Mouse (Mus musculus): ENCODE data around the gene Cerkl.

Cerkl gene

DNA sequence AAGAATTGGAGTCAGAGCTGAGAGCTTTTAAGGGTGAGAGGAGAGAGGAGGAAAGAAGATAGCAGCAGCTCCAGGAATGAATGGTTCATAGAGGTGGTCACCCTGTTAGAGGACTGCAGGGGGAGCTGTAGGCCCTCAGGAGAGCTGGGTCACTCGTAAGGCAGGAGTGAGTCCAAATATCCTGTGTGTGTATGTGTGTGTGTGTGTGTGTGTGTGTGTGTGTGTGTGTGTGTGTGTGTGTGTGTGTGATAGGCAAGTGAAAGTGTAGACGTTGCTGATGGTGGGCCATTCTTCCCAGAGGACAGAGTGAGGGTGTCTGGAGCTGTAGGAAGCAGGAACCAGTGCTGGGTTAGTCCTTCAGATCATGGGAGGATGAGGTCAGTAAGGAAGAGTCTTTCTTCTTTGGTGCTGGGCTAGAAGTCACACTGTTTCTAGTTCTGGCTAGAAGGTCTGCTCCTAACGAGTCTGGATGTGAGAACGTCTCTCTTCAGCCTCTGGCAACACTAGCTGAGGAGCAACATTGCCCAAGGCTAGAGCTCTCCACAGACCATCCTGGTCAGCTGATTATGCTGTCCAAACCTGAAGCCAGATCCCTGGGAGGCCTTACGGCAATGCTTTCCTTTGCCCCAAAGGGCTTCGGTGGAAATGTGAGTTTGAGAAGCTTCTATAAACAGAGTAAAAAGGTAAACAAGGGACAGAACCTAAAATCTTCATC lies 83.9 kb downstream of the Cerkl start:
- no peak for DNase-seq (ENCODE audit: low spot score in 2 of 2)

DNA sequence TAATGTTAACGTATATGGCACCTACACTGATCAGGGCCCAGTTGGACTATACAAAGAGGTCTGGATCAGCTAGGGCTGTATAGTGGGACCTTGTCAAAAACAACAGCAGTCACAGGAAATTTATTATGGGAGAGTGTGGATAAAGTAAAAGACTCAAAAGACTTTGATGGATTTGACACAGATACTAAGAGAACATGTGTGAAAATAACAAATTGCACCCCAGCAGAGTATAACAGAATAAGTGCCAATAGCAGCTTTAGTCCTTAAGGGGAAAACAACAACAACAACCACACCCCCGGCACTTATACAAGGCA lies 84.5 kb downstream of the Cerkl start:
- no peak for DNase-seq (ENCODE audit: low spot score in 2 of 2)

DNA sequence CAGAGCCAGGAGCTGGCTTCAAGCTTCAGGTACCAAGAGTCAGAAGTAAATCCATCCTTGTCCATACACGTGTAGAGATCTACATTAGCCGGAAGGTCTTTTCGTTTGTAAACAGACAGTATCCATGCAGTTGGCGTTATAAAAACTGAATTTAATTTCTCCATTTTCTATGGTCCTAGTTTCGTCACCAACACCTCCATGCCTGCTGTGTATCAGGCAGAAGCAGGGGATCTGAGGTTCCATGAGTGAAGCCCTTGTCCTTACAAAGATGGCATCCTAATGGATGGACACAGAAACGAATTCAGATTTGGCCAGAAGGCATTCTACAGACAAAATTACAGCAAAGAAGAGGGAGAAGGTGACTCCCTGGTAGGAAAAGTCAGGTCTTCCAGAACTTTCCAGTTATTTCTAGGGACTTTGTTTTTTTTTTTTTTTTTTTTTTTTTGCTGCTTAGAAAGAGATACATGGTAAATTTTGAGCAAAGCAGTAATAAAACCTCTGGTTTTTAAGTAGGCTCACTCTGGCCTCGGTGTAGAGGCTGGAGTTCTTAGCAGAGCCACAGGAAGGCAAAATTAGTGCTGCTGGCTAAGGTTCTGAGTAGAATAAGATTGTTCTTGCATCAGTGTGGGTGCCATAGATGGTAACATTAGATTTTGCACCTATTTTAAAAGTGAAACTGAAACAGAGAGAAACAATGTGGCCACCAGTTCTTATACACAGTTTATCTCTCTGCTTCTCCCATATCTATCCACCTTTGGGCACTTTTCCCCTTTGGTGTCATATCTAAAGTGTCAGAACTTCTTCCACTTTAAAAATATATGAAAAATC lies 85.0 kb downstream of the Cerkl start:
- no peak for DNase-seq (ENCODE audit: low spot score in 2 of 2)

DNA sequence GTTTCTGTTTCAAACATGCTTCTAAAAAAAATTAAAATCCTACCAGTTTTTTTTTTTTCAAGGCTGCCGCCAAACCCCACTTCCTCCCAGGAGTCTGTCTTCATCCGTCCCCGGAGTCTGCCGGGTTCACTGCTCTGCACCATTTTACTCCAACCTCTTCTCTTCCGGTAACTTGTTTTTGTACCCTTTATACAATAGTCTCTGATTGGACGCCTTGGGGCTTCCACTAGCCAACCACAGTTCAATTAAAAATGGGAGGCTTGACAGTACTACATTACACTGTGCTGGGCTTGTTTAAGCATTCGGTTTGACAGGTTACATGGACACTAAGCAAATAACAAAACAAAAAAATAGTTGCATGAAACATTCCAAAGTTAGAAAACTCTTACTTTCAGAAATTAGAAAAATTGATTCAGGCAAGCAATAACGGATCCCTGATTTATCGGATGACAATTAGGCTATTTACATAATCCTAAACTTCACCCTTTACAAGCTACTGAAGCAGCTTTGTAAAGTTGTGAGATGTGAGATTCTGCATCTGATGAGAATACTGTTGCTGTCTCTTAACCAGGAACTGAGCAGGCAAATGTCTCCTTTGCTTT lies 85.8 kb downstream of the Cerkl start:
- no peak for DNase-seq (ENCODE audit: low spot score in 2 of 2)

DNA sequence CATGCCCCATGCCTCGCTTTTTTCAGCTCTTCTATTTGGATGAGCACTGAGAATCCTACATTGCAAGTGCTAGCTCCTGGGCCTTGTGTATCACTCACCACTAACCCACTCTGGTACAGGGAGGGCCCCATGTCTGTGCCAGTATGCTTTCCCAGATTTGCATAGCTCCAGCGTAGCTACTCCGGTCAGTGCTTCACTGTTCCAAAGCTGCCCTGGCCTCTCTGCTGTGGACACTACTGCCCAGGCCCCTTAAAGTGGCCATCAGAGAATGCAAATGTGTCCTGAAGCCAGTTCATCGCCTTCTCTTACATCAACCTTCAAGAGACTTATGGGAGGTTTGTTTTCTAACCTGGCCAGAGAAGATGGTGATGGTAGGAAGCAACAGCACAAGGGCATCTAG lies 86.7 kb downstream of the Cerkl start:
- no peak for DNase-seq (ENCODE audit: low spot score in 2 of 2)

DNA sequence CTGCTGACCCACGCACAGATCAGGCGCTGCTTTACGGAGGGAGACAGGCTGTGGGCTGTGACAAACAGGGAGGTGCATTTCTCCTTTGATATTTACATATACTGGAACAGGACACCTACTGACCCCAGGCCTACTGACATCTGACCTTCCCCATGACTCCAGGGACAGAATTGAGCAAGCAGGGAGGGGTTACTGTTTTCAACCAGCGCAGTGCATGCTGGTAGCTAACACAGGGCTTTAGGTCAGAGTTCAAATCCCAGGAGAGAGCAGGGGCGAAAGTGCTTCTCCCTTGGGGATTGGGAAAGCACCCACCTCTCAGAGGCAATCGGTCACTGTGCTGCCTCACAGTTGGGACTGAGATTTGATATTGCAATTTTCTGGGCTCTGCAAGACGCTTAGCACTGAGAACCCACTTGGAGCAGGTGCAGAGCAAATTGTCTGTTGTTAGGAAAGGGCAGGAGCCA lies 87.5 kb downstream of the Cerkl start:
- DNase-seq (ENCODE audit: low spot score in 2 of 2), result no peak

DNA sequence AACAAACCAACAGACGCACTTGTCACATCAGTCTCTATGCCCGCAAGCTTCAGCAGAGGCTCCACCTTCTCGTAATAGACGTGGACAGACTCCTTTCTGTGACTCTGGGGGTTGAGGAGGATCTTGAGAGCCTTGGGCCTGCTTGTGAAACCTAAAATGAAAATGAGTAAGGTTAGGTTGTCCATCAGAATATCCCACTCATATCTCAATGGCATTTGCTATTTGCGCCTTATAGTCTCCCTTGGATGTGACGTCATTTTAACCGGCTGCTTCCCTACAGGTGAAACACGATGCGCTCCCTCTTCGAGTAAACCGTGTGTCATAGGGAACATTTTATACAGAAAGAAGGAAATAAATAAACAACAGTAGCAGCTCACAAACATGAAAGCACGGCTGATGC lies 87.9 kb downstream of the Cerkl start:
- no peak for DNase-seq (ENCODE audit: low spot score in 2 of 2)

DNA sequence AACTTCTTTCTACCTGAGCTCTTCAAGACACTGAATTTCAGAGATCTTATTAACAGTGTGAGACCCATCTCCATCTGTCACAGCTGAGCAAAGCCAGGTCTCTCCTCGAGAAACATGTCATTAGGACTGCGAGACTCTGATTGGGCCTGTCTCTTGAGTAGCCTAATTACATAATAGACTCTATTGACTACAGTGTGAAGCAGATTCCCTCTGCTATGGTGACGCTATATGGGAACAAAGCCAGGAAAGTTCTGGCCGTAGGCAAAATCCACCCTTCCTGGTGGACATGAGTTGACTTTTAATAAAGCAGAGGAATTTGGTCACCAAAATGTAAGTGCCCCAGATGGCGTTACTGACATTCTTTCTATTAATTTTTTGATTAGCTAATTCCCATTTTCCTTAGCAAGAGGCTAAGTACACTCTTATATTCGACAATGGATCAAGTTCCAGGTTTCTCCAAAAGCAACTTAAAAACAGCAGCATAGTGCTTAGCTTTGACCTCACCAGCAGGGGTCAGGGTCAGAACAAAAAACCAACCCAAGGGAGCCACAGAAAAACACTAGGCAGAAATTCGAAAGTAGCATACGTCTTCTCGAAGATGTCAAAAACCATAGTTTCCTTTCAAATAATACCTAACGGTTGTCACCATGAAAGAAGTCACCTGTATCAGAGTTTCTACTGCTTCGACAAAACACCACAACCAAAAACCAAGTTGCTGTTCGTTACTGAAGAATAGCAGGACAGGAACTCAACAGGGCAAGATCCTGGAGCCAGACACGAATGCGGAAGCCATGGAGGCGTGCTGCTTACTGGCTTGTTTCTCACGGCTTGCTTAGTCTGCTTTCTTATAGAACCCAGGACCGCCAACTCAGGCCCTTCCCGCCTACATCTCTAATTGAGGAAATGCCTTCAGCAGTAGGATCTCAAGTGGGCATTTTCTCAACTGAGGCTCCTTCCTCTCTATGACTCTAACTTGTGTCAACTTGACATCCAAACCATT lies 88.8 kb downstream of the Cerkl start:
- DNase-seq (ENCODE audit: low spot score in 2 of 2), result no peak

DNA sequence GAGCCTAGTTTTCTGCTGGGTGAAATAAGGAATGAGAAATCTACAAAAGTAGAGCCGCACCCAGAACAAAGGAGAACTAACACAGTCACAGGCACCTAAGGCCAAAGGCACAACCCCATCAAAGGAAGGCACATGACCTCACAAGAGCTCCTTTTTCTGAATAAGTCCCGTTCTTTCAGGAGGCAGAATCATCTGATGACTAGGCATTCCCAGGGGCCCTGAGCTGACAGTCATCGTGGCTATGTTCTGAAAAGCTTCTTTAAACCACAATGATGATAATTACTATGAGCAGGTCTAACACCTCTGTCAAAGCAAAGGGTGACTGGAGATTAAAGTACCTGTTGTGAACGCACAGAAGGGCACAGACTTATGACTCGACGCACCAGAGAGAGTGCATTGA lies 92.7 kb downstream of the Cerkl start:
- DNase-seq (ENCODE audit: low spot score in 2 of 2), result no peak

DNA sequence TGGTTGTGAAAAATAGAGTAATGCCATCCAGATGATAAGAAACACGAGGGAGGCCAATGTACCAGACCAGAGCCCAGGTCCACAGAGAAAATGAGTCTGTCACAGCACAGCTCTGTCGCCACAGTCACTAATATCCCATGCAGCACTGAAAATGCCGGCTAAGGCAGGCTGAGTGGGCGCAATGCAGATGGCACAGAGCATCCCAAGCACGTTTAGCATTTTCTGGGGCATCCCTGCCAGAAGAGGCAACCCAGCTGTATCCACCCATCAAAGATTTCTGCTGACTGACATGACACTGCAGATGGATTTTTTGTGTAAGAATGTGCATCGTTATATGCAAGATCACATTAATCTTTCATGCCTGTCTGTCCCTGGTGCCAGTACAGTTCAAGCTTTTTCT lies 94.6 kb downstream of the Cerkl start:
- peak in 1 of 2 experiments; percentile 44 for DNase-seq (ENCODE audit: low spot score in 2 of 2)

DNA sequence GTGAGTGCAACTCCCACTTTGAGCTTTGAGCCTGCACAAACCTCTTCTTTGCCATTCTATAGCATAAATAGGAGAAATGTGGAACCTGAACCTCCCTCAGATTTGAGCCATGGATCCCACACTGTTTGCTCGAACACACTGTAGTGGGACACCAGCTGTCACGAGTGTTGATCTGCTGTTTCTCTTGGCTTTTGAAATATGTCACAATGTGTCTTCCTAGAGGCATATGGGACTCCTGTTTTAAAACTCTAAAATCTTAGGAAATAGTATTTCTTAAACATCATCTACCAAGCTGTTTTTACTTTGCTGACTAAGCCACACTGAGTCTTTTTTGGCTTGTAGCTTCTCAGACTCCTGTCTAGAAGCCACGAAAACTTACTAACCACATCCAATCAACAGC lies 98.8 kb downstream of the Cerkl start:
- peak; percentile 2 to 18 for DNase-seq (ENCODE audit: low spot score in 2 of 2)

DNA sequence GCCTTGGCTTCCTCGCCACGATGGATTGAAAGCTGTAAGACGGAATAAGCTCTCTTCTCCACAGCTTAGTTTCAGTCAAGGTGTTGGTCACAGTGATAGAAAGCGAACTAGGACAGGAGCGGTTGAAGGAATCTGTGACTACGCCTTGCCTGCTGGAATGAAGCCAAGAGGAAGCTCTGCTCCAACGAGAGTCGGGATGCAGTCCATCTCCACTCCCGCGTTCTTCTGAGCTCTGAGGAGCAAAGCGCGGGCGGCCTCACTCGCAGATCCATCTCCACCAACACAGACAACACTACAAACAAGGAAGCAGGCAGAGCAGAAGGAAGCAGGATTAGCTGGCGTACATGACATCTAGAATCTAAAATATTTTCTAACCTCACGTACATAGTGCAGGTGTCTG lies 101.8 kb downstream of the Cerkl start:
- DNase-seq (ENCODE audit: low spot score in 2 of 2), result peak; percentile 14 to 56

DNA sequence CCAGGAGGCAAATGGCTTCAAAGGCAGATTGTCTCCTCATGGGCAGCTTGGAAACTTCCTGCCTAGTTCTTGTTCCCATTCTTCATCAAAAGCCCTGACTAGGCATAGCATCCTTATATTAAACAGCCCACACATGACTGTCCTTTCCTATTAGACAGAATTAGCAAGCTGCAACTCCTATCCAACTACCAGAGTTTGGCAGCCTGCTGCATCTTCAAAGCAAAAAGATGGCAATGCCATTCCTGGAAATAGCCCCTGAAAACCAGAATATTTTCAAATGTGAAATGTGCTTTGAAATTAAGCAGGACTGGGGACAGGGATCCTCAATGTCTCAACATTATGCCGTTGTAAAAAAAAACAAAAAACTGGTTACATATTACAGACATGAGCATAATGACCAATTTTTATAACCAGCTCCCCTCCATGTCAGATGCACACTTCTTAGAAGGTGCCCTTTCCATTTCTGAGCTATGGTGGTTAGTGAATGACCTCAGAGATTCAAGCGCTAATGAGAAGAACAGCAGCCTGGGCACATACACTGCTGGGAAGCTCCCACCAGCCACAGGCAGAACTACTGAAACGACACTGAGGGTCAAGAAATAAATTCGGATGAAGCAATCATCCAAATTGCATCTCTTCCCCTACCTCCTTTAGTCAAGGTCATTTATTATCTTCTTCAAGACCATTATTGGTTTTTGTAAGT lies 104.3 kb downstream of the Cerkl start:
- no peak for DNase-seq (ENCODE audit: low spot score in 2 of 2)

DNA sequence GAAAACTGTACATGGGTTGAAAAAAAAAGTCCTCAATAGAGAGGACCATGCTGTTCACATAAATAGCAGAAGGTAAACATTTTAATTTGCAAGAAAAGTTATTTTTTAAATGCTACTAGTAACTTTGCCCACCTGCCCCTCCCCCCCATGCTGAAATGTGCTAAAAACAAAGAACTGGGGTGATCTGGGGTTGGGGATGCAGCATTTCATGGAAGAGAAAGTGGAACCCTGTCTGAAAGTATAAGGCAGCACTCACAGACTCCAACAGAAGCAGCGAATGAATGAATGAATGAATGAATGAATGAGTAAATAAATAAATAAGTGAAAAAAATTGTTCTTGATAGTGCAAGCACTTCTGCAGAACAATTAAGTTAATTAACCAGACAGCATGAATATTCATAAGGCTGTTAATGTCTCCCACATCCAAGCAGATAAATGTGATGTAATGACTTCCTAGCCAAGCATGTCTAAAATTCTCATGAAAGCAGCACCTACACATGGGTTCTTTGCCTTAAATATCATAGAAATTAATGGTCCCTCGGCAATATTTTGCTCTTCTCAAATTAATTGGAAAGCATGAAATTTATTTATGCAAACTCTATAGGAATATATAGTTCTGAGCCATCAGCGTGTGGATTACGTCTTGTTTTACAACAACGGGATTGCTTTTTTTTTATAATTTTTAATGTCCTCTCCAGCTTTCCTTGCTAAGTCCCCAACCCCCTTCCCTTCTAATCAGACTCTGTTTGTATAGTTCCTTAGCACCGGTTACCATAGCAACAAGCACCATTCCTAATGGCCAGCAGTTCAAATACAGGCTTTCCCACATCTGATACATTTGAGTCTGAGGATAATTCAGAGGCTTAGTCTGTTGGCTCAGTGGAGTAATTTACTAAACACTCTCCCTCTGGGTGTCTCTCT lies 105.1 kb downstream of the Cerkl start:
- DNase-seq (ENCODE audit: low spot score in 2 of 2), result no peak

DNA sequence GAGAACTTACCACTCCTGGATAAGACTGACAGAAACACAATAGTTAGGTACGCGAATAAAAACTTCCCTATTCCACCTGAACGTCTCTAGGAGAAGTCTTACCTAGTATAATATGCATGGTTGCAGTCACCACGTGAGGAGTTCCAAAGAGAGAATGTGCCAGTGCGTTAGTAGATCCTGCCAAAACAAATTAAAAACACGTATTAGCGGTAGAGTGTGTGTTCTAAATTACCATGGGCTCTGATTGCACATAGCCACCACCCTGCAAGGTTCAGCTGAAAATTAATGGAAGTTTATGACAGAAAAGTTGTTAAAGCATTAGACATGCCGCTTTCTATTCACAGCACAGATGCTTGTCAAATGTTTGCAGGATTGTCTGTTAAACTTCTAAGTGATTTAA lies 113.5 kb downstream of the Cerkl start:
- no peak for DNase-seq (ENCODE audit: low spot score in 2 of 2)

DNA sequence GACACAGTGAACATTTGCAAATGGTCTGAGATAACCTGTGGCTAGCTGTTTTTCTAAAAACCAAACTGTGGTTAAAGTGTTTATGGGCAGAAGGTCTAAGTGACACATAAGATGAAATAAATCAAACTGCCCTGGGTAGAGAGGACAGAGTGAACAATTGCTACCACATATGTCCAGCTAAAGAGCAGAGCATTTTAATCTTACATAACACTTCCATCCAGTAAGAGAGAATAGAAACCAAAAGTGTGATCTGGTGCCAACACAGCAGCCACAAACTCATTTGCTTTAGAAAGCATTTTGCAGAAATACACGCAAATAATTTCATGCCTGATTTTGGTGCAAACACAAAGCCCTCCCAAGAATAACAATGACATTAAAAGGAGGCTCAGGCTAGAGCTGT lies 117.6 kb downstream of the Cerkl start:
- no peak for DNase-seq (ENCODE audit: low spot score in 2 of 2)

DNA sequence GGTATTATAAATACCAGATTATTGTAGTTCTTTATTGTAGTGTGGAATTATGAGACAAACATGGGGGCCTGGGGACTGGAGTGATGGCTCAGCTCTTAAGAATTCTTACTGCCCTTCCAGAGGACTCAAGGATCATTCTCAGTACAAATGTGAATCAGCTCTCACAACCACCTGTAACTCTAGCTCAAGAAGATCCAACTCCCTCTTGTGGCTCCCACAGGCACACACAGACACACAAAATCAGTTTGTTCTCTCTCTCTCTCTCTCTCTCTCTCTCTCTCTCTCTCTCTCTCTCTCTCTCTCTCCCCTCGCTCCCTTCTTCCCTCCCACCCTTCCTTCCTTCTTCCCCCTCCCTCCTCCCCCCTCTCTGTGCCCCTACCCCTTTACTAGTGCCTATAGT lies 120.4 kb downstream of the Cerkl start:
- no peak for DNase-seq (ENCODE audit: low spot score in 2 of 2)

DNA sequence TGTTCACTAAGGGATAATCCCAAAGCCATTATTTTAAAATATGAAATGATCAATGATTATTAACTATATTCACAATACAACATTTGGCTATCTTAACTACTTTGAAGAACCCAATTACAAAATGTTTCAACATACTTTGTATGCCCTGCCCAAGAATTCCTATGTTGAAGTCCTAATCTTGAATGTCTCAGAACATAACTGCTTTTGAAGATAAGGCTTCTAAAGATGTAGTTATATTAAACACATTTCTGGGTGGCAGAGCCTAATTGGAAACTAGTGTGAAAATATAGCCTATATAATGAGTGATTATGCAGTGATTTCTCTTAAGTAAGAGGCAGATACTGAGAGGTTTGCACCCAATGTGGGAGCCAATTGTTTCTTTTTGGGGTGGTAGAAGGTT lies 121.9 kb downstream of the Cerkl start:
- DNase-seq (ENCODE audit: low spot score in 2 of 2), result no peak

DNA sequence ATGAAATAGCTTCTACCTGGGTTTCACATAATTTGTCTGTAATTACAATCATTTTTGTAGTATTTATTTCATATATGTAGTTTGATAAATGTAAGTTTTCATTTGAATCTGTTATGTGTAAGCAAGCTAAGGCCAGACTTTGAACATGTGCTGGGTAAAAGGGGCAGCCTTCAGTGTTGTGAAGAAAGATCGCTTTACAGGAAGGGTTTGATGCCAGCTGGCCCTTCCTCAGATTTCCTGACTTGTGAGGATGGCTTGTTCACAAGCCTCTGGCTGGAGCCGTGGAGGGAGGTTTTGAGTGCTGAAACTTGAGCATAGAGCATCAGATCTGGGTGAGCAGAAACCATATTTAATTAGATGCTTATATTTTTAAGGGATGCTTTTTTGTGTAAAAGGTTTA lies 128.5 kb downstream of the Cerkl start:
- no peak for DNase-seq (ENCODE audit: low spot score in 2 of 2)
